Mouse (Mus musculus): ENCODE results near the gene 4930513O06Rik. TPM values are rescaled to one million over a fixed set of nuclear protein-coding genes. Genes with fewer than 3 reads are reported as not detected.

4930513O06Rik gene
- not detected in 2 replicates for polyA plus RNA-seq (2016; fragmentation: Nextera tagmentation; extraction: Ambion mirVana)

DNA sequence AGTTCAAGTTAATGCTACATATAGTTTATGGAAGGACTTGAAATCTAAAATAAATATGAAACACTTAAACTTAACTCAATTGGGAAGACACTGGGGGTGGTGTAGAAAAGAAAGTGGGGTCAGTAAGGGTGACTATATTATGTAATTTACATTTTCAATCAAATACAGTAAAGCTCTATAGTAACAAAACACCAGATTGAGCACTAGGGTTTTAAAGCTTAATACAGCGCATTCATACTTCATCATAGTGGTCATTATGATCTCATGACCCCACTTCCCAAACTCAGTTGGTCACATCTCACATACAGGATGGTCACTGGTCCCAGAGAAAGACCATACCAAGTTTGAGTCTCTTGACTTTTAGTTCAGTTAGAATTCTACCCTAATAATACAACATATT lies at the start of gene 4930513O06Rik:
TSS of gene 4930513O06Rik (plus strand) at position 301 of the 400 bp plus-strand sequence.
- no peaks in the 10 kb centered on the region for H3K4me1 ChIP-seq
- H3K36me3 ChIP-seq = no peaks in the 10 kb centered on the region
- WGBS = 94% methylated on average over 1 of the region's 1 CpGs
- no peaks in the 10 kb centered on the region for H3K27me3 ChIP-seq
- H3K4me3 ChIP-seq = no peak within 1 kb of the TSS
- ATAC-seq (ENCODE audit: insufficient number of reproducible peaks, insufficient read depth, low FRiP score, low TSS enrichment) = no peak
- no peak within 1 kb of the TSS for H3K27ac ChIP-seq
- H3K9ac ChIP-seq = no peak within 1 kb of the TSS
- H3K4me2 ChIP-seq (replicated peaks) = no peak within 1 kb of the TSS
- H3K9me3 ChIP-seq = no peaks in the 10 kb centered on the region

- Histone ChIP-seq H3K9me3 (no peaks in the 10 kb centered on the region), H3K9ac (no peak overlapping the region), H3K4me3 (no peak overlapping the region), H3K27me3 (no peaks in the 10 kb centered on the region), H3K36me3 (no peaks in the 10 kb centered on the region), H3K4me1 (no peaks in the 10 kb centered on the region), H3K4me2 (replicated peaks) (no peak overlapping the region), H3K27ac (no peak overlapping the region)
- no peak for ATAC-seq (ENCODE audit: insufficient number of reproducible peaks, insufficient read depth, low FRiP score, low TSS enrichment)
- 92% methylated on average over 1 of the region's 1 CpGs for WGBS
Measured at GRCm38 (mm10) chrX:139037666-139038065, 48.4 kb upstream of the 4930513O06Rik start.

GRCm38 (mm10) chrX:139039314-139039713 lies 46.7 kb upstream of the 4930513O06Rik start:
- no peak overlapping the region for H3K4me3 ChIP-seq
- H3K9ac ChIP-seq = no peak overlapping the region
- no peak overlapping the region for H3K4me2 ChIP-seq (replicated peaks)
- H3K27ac ChIP-seq = no peak overlapping the region
- no peaks in the 10 kb centered on the region for H3K9me3 ChIP-seq
- H3K4me1 ChIP-seq = no peaks in the 10 kb centered on the region
- WGBS = 66% methylated on average over 2 of the region's 2 CpGs
- H3K27me3 ChIP-seq = no peaks in the 10 kb centered on the region
- no peak for ATAC-seq (ENCODE audit: insufficient number of reproducible peaks, insufficient read depth, low FRiP score, low TSS enrichment)
- H3K36me3 ChIP-seq = no peaks in the 10 kb centered on the region

- Histone ChIP-seq H3K27ac (no peak overlapping the region), H3K9ac (no peak overlapping the region), H3K9me3 (no peaks in the 10 kb centered on the region), H3K36me3 (no peaks in the 10 kb centered on the region), H3K4me2 (replicated peaks) (no peak overlapping the region), H3K27me3 (no peaks in the 10 kb centered on the region), H3K4me3 (no peak overlapping the region), H3K4me1 (no peaks in the 10 kb centered on the region)
- no peak for ATAC-seq (ENCODE audit: insufficient number of reproducible peaks, insufficient read depth, low FRiP score, low TSS enrichment)
- 67% methylated on average over 1 of the region's 1 CpGs for whole genome bisulfite sequencing
Measured at GRCm38 (mm10) chrX:139041148-139041547, 44.9 kb upstream of the 4930513O06Rik start.

- Histone ChIP-seq H3K27me3 (no peaks in the 10 kb centered on the region), H3K4me3 (no peak overlapping the region), H3K4me2 (replicated peaks) (no peak overlapping the region), H3K9ac (no peak overlapping the region), H3K36me3 (no peaks in the 10 kb centered on the region), H3K27ac (no peak overlapping the region), H3K4me1 (no peaks in the 10 kb centered on the region), H3K9me3 (no peaks in the 10 kb centered on the region)
- ATAC-seq (ENCODE audit: insufficient number of reproducible peaks, insufficient read depth, low FRiP score, low TSS enrichment) = no peak
- 72% methylated on average over 1 of the region's 1 CpGs for WGBS
Measured at GRCm38 (mm10) chrX:139051976-139052375, 34.1 kb upstream of the 4930513O06Rik start.

GRCm38 (mm10) chrX:139053149-139053548 lies 32.9 kb upstream of the 4930513O06Rik start:
- 67% methylated on average over 1 of the region's 1 CpGs for WGBS

GRCm38 (mm10) chrX:139064078-139064477 lies 22.0 kb upstream of the 4930513O06Rik start:
- Histone ChIP-seq H3K4me1 (no peaks in the 10 kb centered on the region), H3K9ac (no peak overlapping the region), H3K4me2 (replicated peaks) (no peak overlapping the region), H3K9me3 (no peaks in the 10 kb centered on the region), H3K27ac (no peak overlapping the region), H3K27me3 (no peaks in the 10 kb centered on the region), H3K36me3 (no peaks in the 10 kb centered on the region), H3K4me3 (no peak overlapping the region)
- 76% methylated on average over 5 of the region's 5 CpGs for WGBS
- no peak for ATAC-seq (ENCODE audit: insufficient number of reproducible peaks, insufficient read depth, low FRiP score, low TSS enrichment)

More at GRCm38 (mm10) chrX:139053149-139053548, 32.9 kb upstream of the 4930513O06Rik start:
- H3K9ac ChIP-seq = no peak overlapping the region
- H3K27me3 ChIP-seq = no peaks in the 10 kb centered on the region
- no peak overlapping the region for H3K4me3 ChIP-seq
- H3K4me2 ChIP-seq (replicated peaks) = no peak overlapping the region
- no peak for ATAC-seq (ENCODE audit: insufficient number of reproducible peaks, insufficient read depth, low FRiP score, low TSS enrichment)
- H3K27ac ChIP-seq = no peak overlapping the region
- H3K9me3 ChIP-seq = no peaks in the 10 kb centered on the region
- H3K4me1 ChIP-seq = no peaks in the 10 kb centered on the region
- H3K36me3 ChIP-seq = no peaks in the 10 kb centered on the region

DNA sequence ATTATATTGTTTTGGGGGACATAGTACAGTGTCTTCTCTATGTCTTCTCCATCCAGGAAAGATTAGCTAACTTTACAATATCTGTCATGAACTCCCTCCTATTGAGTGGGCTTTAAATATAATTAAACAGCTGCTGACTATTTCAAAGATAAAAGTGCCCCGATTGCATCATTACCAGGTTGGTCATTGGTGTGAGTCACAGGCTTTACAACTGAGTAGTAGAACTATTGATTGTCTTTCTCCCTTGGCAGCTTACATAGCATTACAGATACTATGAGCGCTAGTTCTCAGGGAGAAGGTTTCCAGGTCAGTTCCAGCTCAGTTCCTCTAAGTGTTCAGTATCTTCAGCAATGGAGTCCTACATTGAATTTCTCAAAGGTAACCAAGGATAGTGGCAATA lies 7.5 kb upstream of the 4930513O06Rik start:
- no peak overlapping the region for H3K4me2 ChIP-seq (replicated peaks)
- no peak for ATAC-seq (ENCODE audit: insufficient number of reproducible peaks, insufficient read depth, low FRiP score, low TSS enrichment)
- H3K9me3 ChIP-seq = no peaks in the 10 kb centered on the region
- H3K4me3 ChIP-seq = no peak overlapping the region
- 81% methylated on average over 2 of the region's 2 CpGs for WGBS
- no peak overlapping the region for H3K27ac ChIP-seq
- no peaks in the 10 kb centered on the region for H3K4me1 ChIP-seq
- H3K27me3 ChIP-seq = no peaks in the 10 kb centered on the region
- no peaks in the 10 kb centered on the region for H3K36me3 ChIP-seq
- H3K9ac ChIP-seq = no peak overlapping the region

DNA sequence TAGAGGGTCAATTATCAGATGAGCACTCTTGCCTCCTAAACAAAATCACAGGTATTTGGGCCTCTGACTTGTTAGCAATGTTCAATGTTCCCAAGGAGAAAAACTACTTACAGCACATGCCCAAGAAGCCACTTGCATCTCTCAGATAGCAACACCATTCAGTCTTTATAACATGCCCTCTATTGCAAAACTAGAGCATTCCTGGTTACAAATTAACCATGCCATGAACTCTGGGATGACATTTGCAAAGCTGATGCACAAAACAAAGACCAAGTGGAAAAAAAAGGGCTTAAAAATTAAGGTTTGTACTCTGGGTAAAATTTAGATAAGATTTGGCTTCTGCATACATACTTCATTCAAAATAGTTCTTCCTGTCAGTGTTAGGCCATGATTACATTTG lies 966 bp upstream of the 4930513O06Rik start, which contains the start of gene Serpina7:
TSS of gene Serpina7 (minus strand) at position 160 of the 400 bp plus-strand sequence.
- ATAC-seq (ENCODE audit: insufficient number of reproducible peaks, insufficient read depth, low FRiP score, low TSS enrichment) = no peak
- H3K27ac ChIP-seq = no peak within 1 kb of the TSS
- no peak within 1 kb of the TSS for H3K9ac ChIP-seq
- H3K4me3 ChIP-seq = no peak within 1 kb of the TSS
- no peaks in the 10 kb centered on the region for H3K27me3 ChIP-seq
- no peak within 1 kb of the TSS for H3K4me2 ChIP-seq (replicated peaks)
- no peaks in the 10 kb centered on the region for H3K9me3 ChIP-seq
- H3K4me1 ChIP-seq = no peaks in the 10 kb centered on the region
- H3K36me3 ChIP-seq = no peaks in the 10 kb centered on the region

DNA sequence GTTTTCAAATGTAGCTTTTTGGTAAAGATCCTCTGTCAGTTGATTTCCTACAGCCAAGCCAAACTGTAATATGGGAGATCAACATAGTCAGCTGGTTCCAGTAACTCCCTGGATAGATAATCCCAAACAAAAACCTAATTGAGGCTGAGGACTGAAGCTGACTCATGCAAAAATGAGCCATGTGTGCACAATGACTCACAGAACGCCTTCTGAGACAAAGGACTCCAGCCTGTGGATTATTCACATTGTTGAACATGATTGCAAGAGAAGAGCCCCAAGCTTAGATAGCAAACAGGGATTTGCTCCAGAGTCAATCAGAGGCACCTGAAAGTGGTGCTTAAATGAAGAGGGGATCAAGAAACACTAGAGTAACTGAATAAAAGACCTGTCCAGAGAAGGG lies 11.2 kb downstream of the 4930513O06Rik start:
- H3K27me3 ChIP-seq = no peaks in the 10 kb centered on the region
- no peak overlapping the region for H3K27ac ChIP-seq
- H3K9me3 ChIP-seq = no peaks in the 10 kb centered on the region
- H3K4me2 ChIP-seq (replicated peaks) = no peak overlapping the region
- WGBS = 58% methylated on average over 1 of the region's 1 CpGs
- H3K36me3 ChIP-seq = no peaks in the 10 kb centered on the region
- no peak overlapping the region for H3K9ac ChIP-seq
- H3K4me1 ChIP-seq = no peaks in the 10 kb centered on the region
- H3K4me3 ChIP-seq = no peak overlapping the region
- ATAC-seq (ENCODE audit: insufficient number of reproducible peaks, insufficient read depth, low FRiP score, low TSS enrichment) = no peak

DNA sequence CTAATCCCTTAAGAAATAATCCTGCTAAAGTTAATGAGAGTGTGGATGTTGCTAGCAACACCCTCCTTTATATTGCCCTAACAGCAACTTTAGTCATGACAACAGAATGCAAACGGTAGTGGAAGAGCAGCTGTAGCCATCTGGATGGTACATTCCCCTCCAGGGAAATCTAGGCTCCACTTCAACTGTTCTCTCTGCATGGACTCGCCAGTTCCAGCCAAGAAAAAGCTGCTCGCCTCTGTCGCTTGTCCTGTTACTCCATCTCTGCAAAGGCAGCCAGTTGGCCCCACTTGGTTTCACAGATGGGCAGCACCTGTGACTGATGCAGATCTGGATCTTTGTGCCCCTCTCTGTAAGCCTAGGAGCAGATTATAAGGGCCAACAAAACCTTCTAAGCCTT lies 48.0 kb downstream of the 4930513O06Rik start:
- Histone ChIP-seq H3K4me1 (no peaks in the 10 kb centered on the region), H3K27ac (no peak overlapping the region), H3K9me3 (no peaks in the 10 kb centered on the region), H3K9ac (no peak overlapping the region), H3K36me3 (no peaks in the 10 kb centered on the region), H3K4me3 (no peak overlapping the region), H3K4me2 (replicated peaks) (no peak overlapping the region), H3K27me3 (no peaks in the 10 kb centered on the region)
- WGBS = 51% methylated on average over 4 of the region's 4 CpGs
- no peak for ATAC-seq (ENCODE audit: insufficient number of reproducible peaks, insufficient read depth, low FRiP score, low TSS enrichment)
